Mouse (Mus musculus) testis, adult 2 months (tissue): ENCODE measurements around the gene Luzp1.

Source experiments
- CTCF ChIP-seq: fragments of 200-500 bp; IDR thresholded peaks from 2 replicates; pipeline ENCODE4 v1.5.1; 2012; ENCODE audit warnings: low read depth, mild to moderate bottlenecking, inconsistent platforms, low read length, moderate library complexity; ENCODE audit not compliant: control insufficient read depth, insufficient read depth, insufficient replicate concordance
- POLR2A ChIP-seq: fragments of 200-500 bp; IDR thresholded peaks from 2 replicates; pipeline ENCODE4 v1.6.1; 2012; ENCODE audit warnings: low read depth, mild to moderate bottlenecking, inconsistent platforms, low read length, moderate library complexity; ENCODE audit not compliant: control insufficient read depth

DNA sequence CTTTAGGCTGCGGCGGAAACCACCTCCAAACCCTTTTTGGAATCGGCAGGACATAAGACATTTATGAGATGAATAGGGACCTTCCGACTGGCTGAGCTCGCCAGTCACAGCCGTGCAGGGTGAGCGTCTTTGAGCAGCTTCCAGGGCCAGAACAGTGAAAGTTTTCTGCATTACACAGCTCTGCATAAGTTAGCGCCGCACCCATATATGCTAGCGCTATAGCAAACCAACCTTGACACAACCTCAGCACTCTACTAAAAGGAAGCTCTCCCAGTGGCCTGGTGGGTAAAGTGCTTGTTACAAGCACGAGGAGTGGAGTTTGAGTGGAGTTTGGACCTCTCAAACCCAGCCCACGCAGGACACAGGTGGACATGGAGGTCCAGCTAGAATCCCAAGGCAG is 10.4 kb upstream of the Luzp1 start:
- TF ChIP-seq CTCF = no peak
- TF ChIP-seq POLR2A = no peak
